Mouse (Mus musculus) gastrocnemius, adult 2 months (tissue): ENCODE data around the gene Bloc1s1. TPM values are rescaled to one million over a fixed set of nuclear protein-coding genes. Genes with fewer than 3 reads are reported as not detected.

Experiments
- DNase-seq: peaks from one replicate; pipeline ENCODE4 v3.0.0; 2022
- H3K27ac ChIP-seq: fragments of 200-600 bp; 2 replicates; pipeline ENCODE4 v1.8.1; 2022; ENCODE audit warnings: mild to moderate bottlenecking
- H3K4me3 ChIP-seq: fragments of 200-600 bp; 2 replicates; pipeline ENCODE4 v1.8.1; 2022; ENCODE audit warnings: mild to moderate bottlenecking, moderate library complexity
- CTCF ChIP-seq: fragments of 200-600 bp; IDR thresholded peaks from 2 replicates; pipeline ENCODE4 v1.8.1; 2022; ENCODE audit warnings: antibody characterized with exemption, mild to moderate bottlenecking, moderate library complexity
- intact Hi-C: fragments of 180-260 bp; cut with DNase I; formaldehyde crosslinking; loops from one replicate; pipeline ENCODE4 v1.15.1; 2025
- total RNA-seq, 2 experiments: library from RNA; stranded (reverse); gene quantifications; 2 replicates each; pipeline ENCODE4 v1.2.3; 2021

Gene Bloc1s1
- total RNA-seq, 2 experiments from 2014 or later: 137 to 169 TPM

- Histone ChIP-seq H3K27ac (no peak overlapping the region), H3K4me3 (no peak overlapping the region)
- intact Hi-C loops: no loop called here
- DNase-seq: no peak
- TF ChIP-seq CTCF: no peak
Measured at GRCm38 (mm10) chr10:128940475-128941061, 16.7 kb upstream of the Bloc1s1 start.

DNA sequence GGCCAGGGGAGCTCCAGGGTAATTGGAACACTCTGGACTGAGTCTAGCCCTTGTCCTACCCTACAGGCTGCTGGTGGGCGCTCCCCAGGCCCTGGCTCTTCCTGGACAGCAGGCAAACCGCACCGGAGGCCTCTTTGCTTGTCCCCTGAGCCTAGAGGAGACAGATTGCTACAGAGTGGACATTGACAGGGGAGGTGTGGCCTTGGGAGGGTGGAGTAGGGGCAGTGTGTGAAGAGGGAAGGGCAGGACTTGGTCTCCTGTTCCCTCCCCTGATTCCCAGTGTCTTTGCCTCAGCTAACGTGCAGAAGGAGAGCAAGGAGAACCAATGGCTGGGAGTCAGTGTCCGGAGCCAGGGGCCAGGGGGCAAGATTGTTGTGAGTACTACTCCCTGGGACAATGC is 15.1 kb upstream of the Bloc1s1 start:
- no peak for TF ChIP-seq CTCF
- intact Hi-C loops: no loop called here
- DNase-seq: peak; percentile 57
- Histone ChIP-seq H3K27ac (peak overlapping the region; percentile 88), H3K4me3 (peak overlapping the region; percentile 83)

- H3K4me3 ChIP-seq: peak overlapping the region; percentile 83
Measured at GRCm38 (mm10) chr10:128938457-128938856, 14.6 kb upstream of the Bloc1s1 start.

GRCm38 (mm10) chr10:128937756-128938390 is 14.0 kb upstream of the Bloc1s1 start:
- Histone ChIP-seq H3K27ac (peak overlapping the region; percentile 88), H3K4me3 (peak overlapping the region; percentile 83)
- intact Hi-C loops: no loop called here
- peak; percentile 89 for DNase-seq
- no peak for TF ChIP-seq CTCF

More at GRCm38 (mm10) chr10:128938457-128938856, 14.6 kb upstream of the Bloc1s1 start:
- intact Hi-C loops: no loop called here
- DNase-seq: peak; percentile 97
- no peak for TF ChIP-seq CTCF
- peak overlapping the region; percentile 88 for H3K27ac ChIP-seq

DNA sequence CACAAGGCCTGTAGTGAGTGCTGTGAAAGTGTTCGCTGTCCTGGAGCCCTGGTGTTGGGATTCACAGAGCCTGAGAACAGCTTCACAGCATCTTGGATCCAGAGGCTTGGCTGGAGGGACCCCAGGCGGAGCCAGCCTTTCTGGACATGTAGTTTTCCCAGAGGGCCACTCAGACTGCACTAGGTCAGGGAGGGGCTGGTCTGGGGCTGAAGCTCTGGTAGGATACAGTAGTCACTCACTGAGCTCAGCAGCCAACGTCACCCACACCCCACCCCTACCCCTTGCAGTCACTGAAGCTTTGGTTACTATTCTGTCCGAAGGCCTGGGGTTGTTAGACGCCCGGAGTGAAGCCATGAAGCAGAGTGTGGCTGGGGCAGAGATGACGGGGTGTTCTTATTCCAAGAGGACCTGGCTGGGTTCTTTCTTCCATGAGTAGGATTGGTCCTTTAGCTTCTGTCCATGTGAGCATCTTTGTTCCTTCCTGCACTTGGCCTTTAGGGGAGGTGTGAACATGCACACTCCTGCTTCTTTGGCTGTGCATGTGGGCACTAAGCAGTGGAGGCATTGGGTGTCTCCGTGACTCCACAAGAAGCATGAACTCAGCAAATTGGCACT is 12.1 kb upstream of the Bloc1s1 start:
- Histone ChIP-seq H3K27ac (peak overlapping the region; percentile 88), H3K4me3 (peak overlapping the region; percentile 83)
- intact Hi-C loops: no loop called here
- DNase-seq: peak; percentile 73
- no peak for TF ChIP-seq CTCF

- Histone ChIP-seq H3K4me3 (peak overlapping the region; percentile 83), H3K27ac (peak overlapping the region; percentile 88)
- no peak for DNase-seq
- peak; percentile 49 for TF ChIP-seq CTCF
- intact Hi-C loops: no loop called here
Measured at GRCm38 (mm10) chr10:128934997-128935787, 11.4 kb upstream of the Bloc1s1 start.

DNA sequence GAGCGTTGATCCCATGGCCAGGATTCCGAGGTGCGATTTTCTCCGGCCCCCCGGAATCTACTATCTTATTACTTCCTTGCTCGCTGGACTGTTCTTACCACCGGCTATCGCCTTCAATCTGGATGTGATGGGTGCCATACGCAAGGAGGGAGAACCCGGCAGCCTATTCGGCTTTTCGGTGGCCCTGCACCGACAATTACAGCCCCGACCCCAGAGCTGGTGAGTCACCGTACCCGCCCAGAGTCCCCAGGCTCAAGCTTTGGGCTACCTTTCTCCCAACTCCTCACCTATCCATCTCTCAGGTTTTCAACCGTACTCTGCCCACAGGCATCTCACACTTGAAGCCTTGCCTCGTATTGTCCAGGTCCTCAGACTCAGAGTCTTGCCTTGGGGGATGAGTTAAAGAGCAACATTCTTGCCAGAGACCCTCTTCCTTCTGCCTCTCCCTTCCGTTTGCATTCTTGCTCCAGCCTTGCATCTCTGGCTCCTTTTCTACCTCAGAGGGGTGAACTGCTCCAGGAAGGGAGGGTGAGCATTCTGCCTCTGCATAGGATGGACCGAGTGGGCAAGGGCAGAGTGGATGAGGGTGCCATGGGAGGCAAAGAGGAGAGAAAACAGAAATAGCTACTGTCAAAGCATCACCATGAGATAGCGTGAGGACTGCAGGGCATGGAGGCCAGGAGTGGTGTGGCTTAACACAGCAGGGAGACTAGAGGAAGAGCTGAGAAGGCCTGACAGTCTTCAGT is 10.3 kb upstream of the Bloc1s1 start:
- DNase-seq: no peak
- Histone ChIP-seq H3K4me3 (peak overlapping the region; percentile 83), H3K27ac (peak overlapping the region; percentile 88)
- TF ChIP-seq CTCF: no peak
- intact Hi-C loops: no loop called here

- peak; percentile 75 for DNase-seq
- Histone ChIP-seq H3K4me3 (peak within 1 kb of the TSS; percentile 83), H3K27ac (peak within 1 kb of the TSS; percentile 88)
- intact Hi-C loops: no loop called here
- TF ChIP-seq CTCF: no peak
Measured at GRCm38 (mm10) chr10:128933574-128933973, 9.7 kb upstream of the Bloc1s1 start, which contains the start of gene Itga7. Gene Itga7, plus strand, starts transcription at chr10:128933818.

GRCm38 (mm10) chr10:128931441-128931840 is 7.6 kb upstream of the Bloc1s1 start:
- no peak for TF ChIP-seq CTCF
- H3K27ac ChIP-seq: peak overlapping the region; percentile 88
- peak overlapping the region; percentile 13; the same call in 1 of the 2 replicates for H3K4me3 ChIP-seq
- DNase-seq: peak; percentile 73
- intact Hi-C loops: no loop called here

GRCm38 (mm10) chr10:128929638-128930378 is 6.0 kb upstream of the Bloc1s1 start:
- intact Hi-C loops: loop anchor here (10.0 kb wide), 1 partner anchor 895 kb away; the partner anchor contains the start of gene Naca
- H3K4me3 ChIP-seq: no peak overlapping the region
- no peak for DNase-seq
- no peak for TF ChIP-seq CTCF
- peak overlapping the region; percentile 72 for H3K27ac ChIP-seq

- intact Hi-C loops: loop anchor here (10.0 kb wide), 1 partner anchor 894 kb away; the partner anchor contains the start of gene Naca
- no peak overlapping the region for H3K4me3 ChIP-seq
- TF ChIP-seq CTCF: no peak
- no peak for DNase-seq
- peak overlapping the region; percentile 72 for H3K27ac ChIP-seq
Measured at GRCm38 (mm10) chr10:128928356-128928755, 4.5 kb upstream of the Bloc1s1 start.
